Mouse (Mus musculus) embryo, embryonic 9.5 days (tissue): ENCODE measurements around the gene Hkdc1.

Source experiments
- DNase-seq: peaks from one replicate; pipeline ENCODE4 v3.0.0-alpha.2; 2017; ENCODE audit errors: extremely low spot score

Gene Hkdc1

GRCm38 (mm10) chr10:62380936-62381335 lies 41.4 kb downstream of the Hkdc1 start:
- DNase-seq = no peak

- DNase-seq = no peak
These were observed 42.5 kb downstream of the Hkdc1 start, which contains the start of gene Hk1 for GRCm38 (mm10) chr10:62379808-62380207. Gene Hk1 (minus strand): TSS chr10:62379908.

GRCm38 (mm10) chr10:62358827-62359226 lies 63.5 kb downstream of the Hkdc1 start:
- no peak for DNase-seq

GRCm38 (mm10) chr10:62356105-62356730 lies 66.1 kb downstream of the Hkdc1 start:
- DNase-seq = no peak

- DNase-seq = no peak
These were observed 77.1 kb downstream of the Hkdc1 start for GRCm38 (mm10) chr10:62345147-62345546.

GRCm38 (mm10) chr10:62344004-62344752 lies 78.1 kb downstream of the Hkdc1 start:
- DNase-seq = no peak

- DNase-seq = no peak
These were observed 79.8 kb downstream of the Hkdc1 start for GRCm38 (mm10) chr10:62342512-62342911.

- no peak for DNase-seq
These were observed 80.3 kb downstream of the Hkdc1 start for GRCm38 (mm10) chr10:62341956-62342355.

- DNase-seq = no peak
These were observed 81.3 kb downstream of the Hkdc1 start for GRCm38 (mm10) chr10:62340991-62341390.

- DNase-seq = peak; percentile 98
These were observed 82.1 kb downstream of the Hkdc1 start for GRCm38 (mm10) chr10:62340095-62340731.

- no peak for DNase-seq
These were observed 82.8 kb downstream of the Hkdc1 start for GRCm38 (mm10) chr10:62339211-62340094.

GRCm38 (mm10) chr10:62338626-62339025 lies 83.7 kb downstream of the Hkdc1 start:
- no peak for DNase-seq

GRCm38 (mm10) chr10:62338176-62338575 lies 84.1 kb downstream of the Hkdc1 start:
- DNase-seq = no peak

GRCm38 (mm10) chr10:62336601-62337578 lies 85.4 kb downstream of the Hkdc1 start:
- DNase-seq = no peak

- no peak for DNase-seq
These were observed 86.9 kb downstream of the Hkdc1 start for GRCm38 (mm10) chr10:62335423-62335776.

- no peak for DNase-seq
These were observed 87.4 kb downstream of the Hkdc1 start for GRCm38 (mm10) chr10:62334686-62335422.

- no peak for DNase-seq
These were observed 89.0 kb downstream of the Hkdc1 start for GRCm38 (mm10) chr10:62333269-62333668.
